Mouse (Mus musculus) regulatory T cell (primary cell): ENCODE measurements at regions not wholly inside any gene's neighbourhood (a gene's known extent, or its start where the extent isn't known, plus 50 kb on each side); places are given as distances from the start of the nearest gene placed in this dataset.

Experiments
- in situ Hi-C: fragments of 300-600 bp; cut with MboI, MseI; formaldehyde crosslinking; loops from one replicate; pipeline ENCODE4 v1.15.1; 2025; ENCODE audit warnings: high pct_unique_total_duplicates

DNA sequence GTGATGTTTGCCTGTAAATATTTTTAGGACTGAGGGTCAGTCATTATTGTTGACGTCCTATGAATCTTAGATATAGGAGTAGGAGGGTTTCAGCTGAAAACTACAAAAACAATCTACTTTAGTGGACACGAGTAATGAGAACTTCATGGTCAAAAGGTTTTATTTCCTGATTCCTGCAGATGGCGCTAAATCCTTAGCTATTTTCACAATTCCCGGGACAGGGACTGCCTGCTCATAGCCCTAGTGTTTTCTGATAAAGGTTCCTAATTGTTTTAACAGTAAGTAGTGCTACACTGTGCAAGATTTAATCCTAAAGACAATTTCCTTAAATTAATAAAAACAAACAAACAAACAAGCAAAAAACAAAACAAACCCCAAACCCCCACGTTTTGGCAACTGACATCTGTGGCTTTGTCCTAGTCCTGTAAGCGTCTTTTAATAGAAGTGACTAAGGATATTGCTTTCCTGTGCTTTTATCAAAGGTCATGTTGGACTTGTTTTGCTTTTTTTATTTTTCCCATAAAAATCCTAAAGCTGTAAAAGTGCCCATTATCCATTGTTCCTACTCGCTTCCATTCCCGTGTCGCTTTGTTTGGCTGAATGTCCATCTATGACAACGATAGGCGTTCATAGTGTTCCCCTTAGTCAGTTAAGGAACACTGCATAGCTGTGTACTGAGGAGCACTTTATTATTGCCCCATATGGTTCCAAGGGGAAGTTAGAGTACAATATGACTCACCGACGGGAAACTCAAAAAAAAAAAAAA lies 53.5 kb upstream of the Akr1e1 start:
- in situ Hi-C loops: no loop called here
